Mouse (Mus musculus) monocyte, adult 5-6 weeks (primary cell): ENCODE data around the gene Cenpp. TPM values are rescaled to one million over a fixed set of nuclear protein-coding genes. Genes with fewer than 3 reads are reported as not detected.
"Not testable (repeated sequence)": the region's sequence is repeated elsewhere in the genome, so short reads cannot be mapped to it uniquely, and the experiment has no call there.

Experiments
- ATAC-seq: fragments of 153-309, 156-312 bp; replicated peaks from 2 replicates; pipeline ENCODE4 v1.8.0; 2017; ENCODE audit warnings: mild to moderate bottlenecking; ENCODE audit not compliant: low TSS enrichment, insufficient number of reproducible peaks, severe bottlenecking, poor library complexity, low FRiP score
- total RNA-seq: library from RNA; stranded (forward); fragments of 200-1000, 200-491, 200-594 nt; gene quantifications from 3 replicates; pipeline ENCODE4 v1.2.3, GENCODE M21; 2017

Gene Cenpp
- total RNA-seq, 1 experiment from 2014 or later: 4.6 TPM

- no peak for ATAC-seq
Measured at GRCm38 (mm10) chr13:49617021-49617420, 35.6 kb downstream of the Cenpp start.

DNA sequence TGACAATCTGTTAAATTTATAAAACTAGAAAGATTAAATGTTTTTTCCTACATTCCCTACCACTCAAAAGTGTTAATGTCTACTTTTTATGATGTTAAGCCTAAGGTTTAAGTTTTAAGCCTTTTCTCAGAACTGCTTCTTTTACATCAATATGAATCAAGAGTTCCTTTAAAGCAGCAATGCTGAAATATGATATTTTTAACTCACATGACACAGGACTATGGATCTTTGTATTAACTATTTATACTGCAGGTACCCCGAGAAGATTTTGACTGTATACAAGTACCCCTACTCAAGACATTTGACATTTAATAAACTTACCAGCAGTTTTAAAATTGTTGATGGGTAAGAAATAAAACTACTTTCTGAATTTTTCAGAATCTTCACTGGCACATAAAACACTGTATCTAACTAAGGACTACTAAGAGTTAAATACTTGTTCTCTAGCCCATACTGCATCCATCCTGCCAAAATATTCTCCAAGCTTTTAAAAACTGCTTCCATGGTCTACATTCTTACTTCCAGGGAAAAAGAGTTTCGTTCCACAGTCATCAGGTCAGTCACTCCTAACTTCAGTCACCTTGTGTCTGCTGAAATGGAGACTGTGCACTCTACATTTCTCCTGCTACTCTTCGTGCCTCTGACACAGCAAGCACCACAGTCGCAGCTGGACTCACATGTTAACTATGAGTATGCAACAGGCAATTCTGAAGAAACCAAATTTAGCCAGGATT lies 43.8 kb downstream of the Cenpp start:
- ATAC-seq: no peak

DNA sequence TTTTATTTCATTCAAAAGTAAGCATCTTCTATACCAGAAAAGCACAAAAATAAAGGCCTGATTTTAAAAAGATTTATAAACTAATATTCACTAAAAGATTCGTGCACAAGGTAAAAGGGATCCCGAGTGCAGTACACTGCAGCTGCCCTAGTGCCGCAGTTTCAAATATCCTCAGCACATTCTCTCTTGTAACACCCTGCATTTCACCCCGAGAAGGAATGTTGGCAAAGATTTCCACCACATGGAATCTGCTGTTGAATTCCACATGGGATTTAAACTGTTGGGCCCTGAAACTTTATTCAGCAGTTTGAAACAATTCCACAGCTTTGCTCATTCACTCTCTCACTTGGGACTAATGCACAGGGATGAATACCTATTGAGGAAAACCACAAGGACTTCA lies 44.9 kb downstream of the Cenpp start, which contains the start of gene Ogn:
Gene Ogn, plus strand, starts transcription at position 333 of the 400 bp plus-strand sequence.
- ATAC-seq: no peak

GRCm38 (mm10) chr13:49603603-49604002 lies 49.0 kb downstream of the Cenpp start:
- ATAC-seq: no peak

DNA sequence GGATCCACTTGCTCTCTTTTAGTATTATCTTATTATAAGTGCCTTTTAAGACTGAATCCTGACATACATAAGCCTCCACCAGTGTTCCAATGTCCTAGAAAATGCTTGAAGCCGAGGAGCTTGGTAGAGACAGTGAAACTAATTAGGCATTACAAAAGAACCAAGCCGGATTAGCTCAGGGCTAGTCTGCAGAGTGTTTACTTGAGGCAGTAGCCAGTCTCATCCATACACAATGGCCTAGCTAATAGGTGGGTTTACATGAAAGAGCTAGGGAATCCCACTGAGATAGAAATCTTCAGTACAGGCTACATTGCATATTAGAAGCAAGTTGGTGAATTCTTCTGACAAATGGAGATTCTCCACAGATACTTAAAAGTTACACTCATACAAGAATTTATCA lies 50.0 kb downstream of the Cenpp start:
- not testable (repeated sequence) for ATAC-seq

DNA sequence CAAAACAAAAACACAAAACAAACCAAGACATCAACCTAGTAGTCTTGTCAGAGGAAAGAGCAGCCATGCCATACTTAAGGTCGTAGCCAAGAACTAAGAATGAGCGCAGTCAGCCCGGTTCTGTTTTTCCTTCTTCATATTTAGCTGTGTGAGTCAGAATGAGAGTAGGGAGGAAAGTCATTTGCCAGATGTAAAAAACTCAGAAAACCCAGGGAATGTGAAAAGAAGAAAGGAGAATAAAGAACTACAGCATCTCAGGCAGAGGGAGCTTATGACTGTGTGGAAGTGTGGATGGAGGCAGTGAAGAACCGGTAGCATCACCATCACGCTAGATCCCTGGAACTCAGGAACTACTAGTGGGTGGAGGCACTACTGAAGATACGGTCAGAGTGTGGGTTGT lies 66.5 kb downstream of the Cenpp start:
- ATAC-seq: no peak

DNA sequence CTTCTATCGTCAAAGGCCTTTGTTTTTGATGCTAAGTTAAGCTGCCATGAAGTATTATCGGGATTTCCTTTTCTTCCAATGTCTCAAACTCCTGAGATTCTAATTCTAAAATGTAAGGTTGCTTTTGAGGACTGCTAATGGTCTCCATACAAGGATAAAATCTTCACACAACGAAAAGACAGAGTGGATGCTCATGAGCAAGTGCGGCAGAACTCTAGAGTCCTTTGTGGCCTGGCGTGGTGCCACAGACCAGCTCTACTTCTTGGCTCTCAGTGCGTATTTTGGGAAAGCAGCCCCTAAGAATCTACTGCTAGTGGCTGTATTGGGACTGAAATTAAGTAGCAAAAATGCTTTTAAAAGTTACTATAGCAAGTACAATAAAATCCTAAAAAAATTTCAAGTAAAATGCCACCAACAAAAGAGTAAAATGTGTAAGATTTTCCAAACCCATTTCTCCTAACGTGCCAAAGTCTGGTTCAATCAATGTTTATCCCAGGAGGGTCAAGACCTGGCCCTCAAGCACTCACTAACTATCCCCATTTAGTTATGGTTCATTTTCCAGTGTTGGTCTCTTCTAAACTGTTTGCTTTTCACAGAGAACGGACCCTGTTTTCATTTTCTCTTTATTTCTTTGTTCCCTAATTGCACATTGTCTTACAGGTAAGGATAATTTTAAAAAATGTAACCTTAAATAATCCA lies 68.1 kb downstream of the Cenpp start:
- ATAC-seq: no peak

DNA sequence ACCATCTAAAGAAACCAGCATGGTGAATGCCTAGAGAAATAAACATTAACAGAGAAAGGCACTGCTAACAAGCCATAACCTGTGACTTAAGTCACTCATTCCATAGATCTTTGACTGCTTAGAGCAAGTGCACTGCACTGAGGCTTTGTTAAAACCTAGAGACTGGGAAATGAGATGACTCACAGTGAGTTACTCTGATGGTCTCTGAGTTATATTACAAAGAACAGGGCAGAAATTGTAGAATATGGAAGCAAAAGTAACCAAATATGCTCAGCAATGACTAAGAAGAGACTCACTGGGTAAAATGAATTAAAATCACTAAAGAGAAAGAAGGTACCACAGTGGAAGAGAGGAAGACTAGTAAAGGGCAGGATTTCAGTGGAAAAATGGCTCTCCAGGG lies 68.7 kb downstream of the Cenpp start:
- no peak for ATAC-seq

DNA sequence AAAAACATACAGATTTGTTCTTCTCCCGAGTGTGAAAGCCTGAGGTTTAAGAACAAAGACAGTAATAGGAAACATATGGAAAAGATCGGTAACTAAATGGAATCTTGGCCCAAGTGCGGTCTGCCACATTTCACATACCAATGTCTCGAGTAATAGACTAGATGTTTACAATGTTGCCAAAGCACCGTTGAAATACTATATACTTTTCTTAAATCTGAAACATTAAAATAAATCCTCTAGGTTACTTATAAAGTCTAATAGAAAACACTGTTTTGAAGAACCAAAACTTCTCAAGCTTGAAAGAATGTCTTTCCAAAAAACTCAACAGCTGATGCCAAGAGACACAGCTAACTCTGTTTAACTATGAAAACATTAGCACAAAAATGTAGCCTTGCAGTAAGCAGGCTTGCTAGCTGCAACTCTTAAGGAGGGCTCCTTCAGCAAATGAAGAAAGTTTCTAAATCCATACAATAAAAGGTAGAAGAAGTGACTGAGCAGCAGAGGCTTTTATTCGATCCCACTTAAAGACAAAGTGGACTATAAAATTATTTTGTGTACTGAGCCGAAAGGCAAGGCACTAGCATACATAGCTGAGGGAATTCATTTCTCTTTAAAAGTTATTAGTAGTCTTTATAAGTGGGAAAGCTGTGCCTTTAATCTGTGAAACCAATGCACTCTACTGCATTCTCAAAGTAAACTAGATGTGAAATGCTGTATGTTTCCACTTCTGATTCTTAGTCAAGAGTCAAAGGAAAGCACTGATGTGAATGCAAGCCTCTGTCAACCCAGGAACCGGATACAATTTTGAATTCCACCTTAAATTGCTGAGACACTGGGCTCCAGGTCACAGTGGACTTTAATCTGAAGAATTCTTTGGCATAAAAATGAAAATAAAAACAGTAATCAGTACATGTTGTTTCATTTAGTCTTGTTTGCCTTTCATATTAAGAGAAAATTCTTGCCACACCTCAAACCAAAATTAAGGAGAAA lies 70.7 kb downstream of the Cenpp start, which contains the start of gene Omd:
Gene Omd, plus strand, starts transcription at position 922 of the 990 bp plus-strand sequence.
- no peak for ATAC-seq

- no peak for ATAC-seq
Measured at GRCm38 (mm10) chr13:49571418-49571817, 81.2 kb downstream of the Cenpp start.

DNA sequence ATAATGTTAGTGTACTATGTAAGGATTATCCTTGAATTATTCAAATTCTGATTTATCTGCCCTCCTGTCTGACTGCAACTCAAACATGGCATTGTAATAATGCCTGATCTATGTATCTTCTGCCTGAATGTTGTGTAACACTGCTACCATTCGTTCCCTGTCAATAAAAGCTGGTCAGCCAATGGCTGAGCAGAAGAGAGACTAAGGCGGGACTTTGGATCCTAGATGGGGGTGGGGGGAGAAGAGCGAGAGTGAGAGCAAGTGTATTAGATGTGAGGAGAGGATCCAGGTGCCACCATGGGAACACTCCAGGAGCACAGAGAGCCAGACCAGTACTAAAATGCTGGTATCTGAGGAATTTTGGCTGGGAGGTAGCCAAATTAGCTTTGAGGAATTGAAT lies 82.2 kb downstream of the Cenpp start:
- ATAC-seq: no peak

DNA sequence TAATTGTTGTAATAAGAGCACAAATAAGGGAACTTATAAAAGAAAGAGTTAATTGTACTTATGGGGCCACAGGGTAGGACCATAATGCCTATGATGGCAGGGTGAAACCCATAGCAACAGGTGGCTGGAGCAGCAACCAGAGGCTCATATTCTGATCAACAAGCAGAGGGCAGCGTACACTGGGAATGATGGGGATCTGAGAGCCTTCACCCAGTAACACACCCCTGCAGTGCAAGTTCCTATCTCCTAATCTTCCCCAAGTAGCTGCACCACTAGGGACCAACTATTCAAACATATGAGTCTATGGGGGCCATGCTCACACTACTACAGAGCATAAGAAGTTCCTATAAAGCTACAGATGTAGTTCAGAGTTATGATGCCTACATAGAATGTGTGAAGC lies 88.2 kb downstream of the Cenpp start:
- no peak for ATAC-seq

- no peak for ATAC-seq
Measured at GRCm38 (mm10) chr13:49560886-49561285, 91.7 kb downstream of the Cenpp start.

- ATAC-seq: no peak
Measured at GRCm38 (mm10) chr13:49559185-49559584, 93.4 kb downstream of the Cenpp start.

- ATAC-seq: no peak
Measured at GRCm38 (mm10) chr13:49556924-49557323, 95.7 kb downstream of the Cenpp start.

DNA sequence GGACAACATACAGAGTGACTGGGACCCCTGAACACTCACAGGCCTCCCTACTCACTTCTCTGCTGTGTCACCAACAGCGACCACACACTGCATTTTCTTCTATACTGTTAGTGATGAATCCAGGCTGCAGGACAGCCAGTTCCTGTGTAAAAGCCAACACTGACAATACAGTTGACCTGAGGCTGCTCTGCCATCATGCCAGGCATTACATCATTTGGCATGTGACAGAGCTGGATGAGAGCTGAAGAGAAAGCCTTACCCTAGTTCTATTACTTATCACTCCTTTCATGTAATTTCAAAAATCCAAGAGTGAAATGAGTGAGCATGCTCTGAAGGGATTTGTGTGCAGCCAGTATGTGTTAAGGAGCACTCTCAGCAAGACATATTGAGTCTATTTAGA lies 96.4 kb downstream of the Cenpp start:
- ATAC-seq: no peak

- ATAC-seq: no peak
Measured at GRCm38 (mm10) chr13:49554519-49554918, 98.1 kb downstream of the Cenpp start.

GRCm38 (mm10) chr13:49549616-49550015 lies 103.0 kb downstream of the Cenpp start:
- no peak for ATAC-seq

DNA sequence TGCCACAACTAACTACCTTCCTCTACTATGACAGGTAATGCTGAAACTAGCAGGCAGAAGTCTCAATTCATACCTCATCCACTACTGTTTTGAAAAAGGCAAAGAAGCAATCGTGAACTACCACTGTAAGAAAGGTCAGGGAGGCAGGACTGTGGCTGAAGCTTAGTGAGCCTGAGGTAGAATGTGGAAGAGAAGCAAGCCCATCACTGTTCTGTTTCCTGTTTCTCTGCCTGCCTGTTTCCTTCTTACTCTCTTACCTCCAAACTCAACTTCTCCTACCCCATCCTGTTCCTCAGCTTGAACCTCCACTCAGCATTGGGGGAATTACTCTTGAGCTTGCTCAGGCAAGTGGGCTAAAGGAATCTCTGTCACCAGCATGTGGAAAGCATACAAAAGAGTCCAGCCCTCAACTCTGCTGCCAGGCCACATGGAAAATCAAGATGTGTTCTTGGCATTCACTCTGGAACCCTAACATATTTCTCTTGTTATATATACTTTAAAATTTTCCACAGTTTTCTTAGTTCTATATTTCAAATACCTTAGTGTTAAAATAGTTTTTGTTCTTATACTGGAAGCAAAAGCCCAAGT lies 104.9 kb downstream of the Cenpp start:
- ATAC-seq: no peak
